In genomic region chr17:21008382-21009331, GRCm38 (mm10) we compare ENCODE assay signal across 8 mouse cellular contexts. TPM values are rescaled to one million over a fixed set of nuclear protein-coding genes. Genes with fewer than 3 reads are reported as not detected.
DNase-seq lines count a peak whose midpoint lies in the region; ATAC-seq lines count a peak whose summit lies in the region.

Zfp160 (plus strand) TSS chr17:21008903.

- peak; percentile 95 for DNase-seq in NIH3T3 (ENCODE audit: low read depth)
- DNase-seq in cerebellum, postnatal 10 days = peak; percentile 92 to 93
- DNase-seq in frontal cortex, postnatal 10 days (ENCODE audit: low spot score in 2 of 2) = peak; percentile 83 to 86
- DNase-seq in layer of hippocampus, postnatal 14 days (ENCODE audit: low spot score in 2 of 2) = peak; percentile 85 to 94
- DNase-seq in lung, postnatal 14 days = peak; percentile 84
- peak; percentile 79 for DNase-seq in retina, adult 2 months (ENCODE audit: low read depth, low spot score)
- DNase-seq in thymus, postnatal 36 days = peak; percentile 77 to 82

- H3K27me3 ChIP-seq in hindbrain, embryonic 12.5 days = no peaks in the 10 kb centered on the region

- peaks cover 19% of the 10 kb centered on the region for H3K36me3 ChIP-seq in hindbrain, embryonic 12.5 days

- 6% methylated on average over 36 of the region's 36 CpGs for WGBS in hindbrain, embryonic 12.5 days

- peak within 1 kb of the TSS; percentile 68 for H3K4me2 ChIP-seq in hindbrain, embryonic 12.5 days (replicated peaks)

- peaks cover 14% of the 10 kb centered on the region for H3K4me1 ChIP-seq in hindbrain, embryonic 12.5 days

- H3K4me3 ChIP-seq in hindbrain, embryonic 12.5 days = peak within 1 kb of the TSS; percentile 66

- H3K9ac ChIP-seq in hindbrain, embryonic 12.5 days = peak within 1 kb of the TSS; percentile 79

- no peaks in the 10 kb centered on the region for H3K9me3 ChIP-seq in hindbrain, embryonic 12.5 days (replicated peaks)

- peak within 1 kb of the TSS; percentile 89 for H3K27ac ChIP-seq in hindbrain, embryonic 12.5 days

- peak; percentile 97 for ATAC-seq in hindbrain, embryonic 12.5 days (ENCODE audit: low FRiP score)

RNA-seq across cellular contexts. Expression of gene Zfp160, which starts in this region (rescaled TPM):
- 18.7 and 19.8 TPM in 2 replicates for polyA plus RNA-seq in hindbrain, embryonic 12.5 days (2016; fragmentation: Nextera tagmentation; extraction: Ambion mirVana)
- 10 to 100 TPM; 22.7 to 23.9 TPM for total RNA-seq in layer of hippocampus, postnatal 14 days (2021)

Comparison
In these comparisons a context has a peak if more than half of its experiments do, and no peak if none do; other contexts are left out.
1. Peak in every context shown above with its lines: DNase-seq, ATAC-seq, H3K4me3 ChIP-seq and H3K27ac ChIP-seq.